Comparison of ENCODE assay signal across 24 mouse cellular contexts in the genomic region with DNA sequence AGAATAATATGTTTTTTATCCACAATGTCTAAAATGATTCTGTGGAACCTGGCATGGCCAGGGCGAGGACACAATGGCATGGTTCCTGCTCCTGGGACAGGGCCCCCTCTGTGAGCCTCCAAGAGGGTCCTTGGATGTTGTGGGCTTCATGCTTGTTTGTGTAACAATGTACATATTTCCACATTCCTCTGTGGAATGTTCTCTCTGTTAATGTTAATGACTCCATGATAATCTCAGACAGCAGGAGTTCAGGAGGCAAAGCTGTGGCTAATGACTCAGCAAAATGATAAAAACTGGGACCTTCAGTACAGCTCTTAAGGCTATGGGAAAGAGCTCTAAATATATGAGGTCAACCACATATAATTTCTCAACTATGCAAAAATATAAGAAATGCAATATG.
"Had no signal": no experiment of that assay in that cellular context is flagged by ENCODE, and none has a peak within 500 bp of the region (broad histone marks: within the 10 kb centered on the region; RNA-seq: fewer than 3 reads in every experiment).

No protein-coding gene starts in this region.

- H3K27me3 ChIP-seq: heart, embryonic 12.5 days; hindbrain, embryonic 13.5 days; hindbrain, embryonic 15.5 days; intestine, embryonic 15.5 days; limb, embryonic 12.5 days; liver, embryonic 13.5 days; liver, embryonic 15.5 days had no signal

- H3K27ac ChIP-seq: gastrocnemius, adult 2 months; heart, embryonic 10.5 days; hindbrain, embryonic 13.5 days; hindbrain, embryonic 15.5 days; hindbrain, postnatal 0 days; intestine, embryonic 15.5 days; layer of hippocampus, adult 2 months; left cerebral cortex, adult 2 months; limb, embryonic 10.5 days; limb, embryonic 12.5 days; liver, embryonic 13.5 days; liver, embryonic 15.5 days had no signal

- DNase-seq: gastrocnemius, adult 2 months; gastrocnemius, postnatal 10 days; gastrocnemius, postnatal 25 days; heart, adult 18-20 months; heart, postnatal 10 days; kidney, adult 18-20 months; kidney, adult 8-10 months; kidney, postnatal 10 days; kidney, postnatal 25 days; kidney, postnatal 4 days; liver; liver, embryonic 13.5 days had no signal

- H3K4me3 ChIP-seq: gastrocnemius, adult 2 months; heart, embryonic 10.5 days; heart, embryonic 12.5 days; hindbrain, embryonic 13.5 days; hindbrain, embryonic 15.5 days; intestine, embryonic 15.5 days; layer of hippocampus, adult 2 months; left cerebral cortex, adult 2 months; limb, embryonic 10.5 days; limb, embryonic 12.5 days; liver, embryonic 13.5 days; liver, embryonic 15.5 days had no signal

- H3K4me1 ChIP-seq: heart, embryonic 10.5 days; heart, embryonic 12.5 days; hindbrain, embryonic 13.5 days; hindbrain, embryonic 15.5 days; intestine, embryonic 15.5 days; limb, embryonic 10.5 days; limb, embryonic 12.5 days; liver, embryonic 13.5 days; liver, embryonic 15.5 days had no signal

- H3K36me3 ChIP-seq: heart, embryonic 10.5 days; heart, embryonic 12.5 days; hindbrain, embryonic 13.5 days; hindbrain, embryonic 15.5 days; intestine, embryonic 15.5 days; limb, embryonic 10.5 days; limb, embryonic 12.5 days; liver, embryonic 13.5 days; liver, embryonic 15.5 days had no signal

- H3K9ac ChIP-seq: heart, embryonic 12.5 days; hindbrain, embryonic 13.5 days; hindbrain, embryonic 15.5 days; intestine, embryonic 15.5 days; limb, embryonic 12.5 days; liver, embryonic 13.5 days; liver, embryonic 15.5 days had no signal

- H3K4me2 ChIP-seq: heart, embryonic 12.5 days; hindbrain, embryonic 13.5 days; hindbrain, embryonic 15.5 days; intestine, embryonic 15.5 days; limb, embryonic 12.5 days; liver, embryonic 11.5 days; liver, embryonic 13.5 days; liver, embryonic 15.5 days had no signal

- H3K9me3 ChIP-seq: heart, embryonic 10.5 days; heart, embryonic 12.5 days; hindbrain, embryonic 13.5 days; hindbrain, embryonic 15.5 days; intestine, embryonic 15.5 days; limb, embryonic 10.5 days; limb, embryonic 12.5 days; liver, embryonic 13.5 days; liver, embryonic 15.5 days had no signal
